Mouse (Mus musculus) heart, adult 8-10 months (tissue): ENCODE measurements around the gene Tpm4. TPM values are rescaled to one million over a fixed set of nuclear protein-coding genes. Genes with fewer than 3 reads are reported as not detected.
"Not testable (repeated sequence)": the region's sequence is repeated elsewhere in the genome, so short reads cannot be mapped to it uniquely, and the experiment has no call there.

Source experiments
- DNase-seq: peaks from one replicate; pipeline ENCODE4 v3.0.0; 2022; ENCODE audit warnings: low spot score
- total RNA-seq, 4 experiments: library from RNA; stranded (reverse); gene quantifications; 2 replicates each; pipeline ENCODE4 v1.2.4; 2022

Gene Tpm4
- total RNA-seq: 100 to 1,000 TPM in 1 of 4 experiments, 10 to 100 TPM in 3; 58.6 to 106 (median 81.9) TPM

DNA sequence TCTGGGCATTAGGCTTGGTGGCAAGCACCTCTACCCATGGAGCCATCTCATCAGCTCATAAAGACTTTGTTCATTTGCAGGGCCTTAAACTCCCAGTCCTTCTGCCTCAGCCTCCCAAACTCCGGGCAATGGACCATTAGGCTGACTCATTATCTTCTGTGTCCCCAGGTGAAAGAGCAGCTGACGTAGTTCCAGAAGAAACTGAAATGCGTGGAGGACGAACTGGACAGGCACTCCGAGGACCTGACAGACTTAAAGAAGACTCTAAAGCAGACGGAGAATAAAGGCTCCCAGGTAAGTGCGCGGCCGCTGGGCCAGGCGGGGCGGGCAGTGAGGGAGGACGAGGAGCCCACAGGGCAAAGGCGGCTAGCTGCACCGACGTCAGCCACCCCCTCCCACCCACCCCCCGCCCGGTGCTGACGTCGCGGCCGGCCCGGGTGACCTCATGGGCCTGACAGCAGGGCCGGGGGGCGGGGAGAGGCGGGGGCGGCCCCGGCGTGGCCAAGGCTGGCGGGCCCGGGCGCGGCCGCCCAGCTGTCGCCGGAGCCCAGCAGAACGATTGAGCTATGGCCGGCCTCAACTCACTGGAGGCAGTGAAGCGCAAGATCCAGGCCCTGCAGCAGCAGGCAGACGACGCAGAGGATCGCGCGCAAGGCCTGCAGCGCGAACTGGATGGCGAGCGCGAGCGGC is at the start of gene Tpm4:
TSS of gene Tpm4 (plus strand) at position 220 of the 690 bp plus-strand sequence.
- peak; percentile 61 for DNase-seq

DNA sequence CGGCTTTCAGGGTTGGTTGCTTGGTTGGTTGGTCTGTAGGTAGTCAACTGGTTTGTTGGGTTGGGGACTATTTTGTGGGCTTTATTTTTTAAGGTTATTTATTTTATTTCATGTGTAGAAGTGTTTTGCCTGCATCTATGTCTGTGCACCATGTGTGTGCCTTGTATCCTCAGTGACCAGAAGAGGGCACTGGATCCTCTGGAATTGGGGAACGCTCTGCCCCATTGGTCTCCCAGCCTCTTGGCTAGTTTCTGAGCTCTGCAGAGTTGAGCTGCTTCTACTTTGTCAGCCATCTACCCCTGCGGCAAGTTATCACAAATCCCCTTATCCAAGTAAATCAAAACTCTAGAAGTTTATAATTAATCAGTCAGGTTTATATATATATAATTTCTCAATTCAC is 47.2 kb upstream of the Tpm4 start:
- not testable (repeated sequence) for DNase-seq

DNA sequence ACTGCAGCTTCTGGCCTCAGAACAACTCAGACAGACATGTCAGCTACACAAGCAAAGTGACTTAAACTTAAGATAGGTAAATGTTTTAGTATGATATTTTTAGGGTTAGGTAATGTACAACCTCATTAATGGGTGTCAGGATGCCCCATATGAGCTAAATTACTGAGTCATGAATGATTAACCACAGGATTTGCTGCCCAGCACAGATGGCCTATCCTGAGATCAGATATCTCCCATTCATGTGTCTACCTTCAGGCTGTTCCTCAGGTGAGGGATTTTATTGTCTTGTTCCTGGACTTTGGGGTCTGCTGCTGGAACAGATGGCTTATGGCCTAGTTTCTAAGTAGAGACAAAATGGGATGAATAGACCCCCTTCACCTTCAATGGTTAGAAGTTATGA is 38.1 kb upstream of the Tpm4 start:
- not testable (repeated sequence) for DNase-seq

DNA sequence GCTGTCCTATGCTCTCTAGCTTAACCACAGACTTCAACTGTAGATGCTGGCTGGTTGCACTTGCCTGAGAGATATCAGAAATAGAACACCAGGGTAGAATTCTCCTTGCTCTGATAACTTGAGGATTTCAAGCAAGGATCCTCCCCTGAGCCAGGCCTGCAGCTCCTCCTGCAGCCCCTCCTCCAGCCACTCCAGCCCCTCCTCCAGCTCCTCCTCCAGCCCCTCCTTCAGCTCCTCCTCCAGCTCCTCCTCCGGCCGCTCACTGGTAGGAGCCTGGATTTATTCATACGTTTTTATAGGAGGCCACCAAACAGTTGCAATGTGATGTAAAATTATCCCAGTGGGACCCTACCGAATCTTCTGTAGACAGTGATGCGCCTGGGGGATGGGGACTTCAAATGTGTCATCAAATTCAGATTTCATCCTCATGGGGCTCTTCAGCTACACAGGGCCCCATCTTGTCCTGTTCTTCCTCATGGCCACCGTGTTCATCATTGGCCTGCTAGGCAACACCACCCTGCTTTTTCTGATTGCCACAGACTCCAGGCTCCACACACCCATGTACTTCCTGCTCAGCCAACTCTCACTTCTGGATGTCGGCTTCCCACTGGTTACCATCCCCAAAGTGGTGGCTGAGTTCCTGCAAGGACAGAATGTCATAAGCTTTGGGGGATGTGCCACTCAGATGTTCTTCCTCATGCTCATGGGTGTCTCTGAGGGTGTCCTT is 35.2 kb upstream of the Tpm4 start:
- DNase-seq: peak; percentile 21

- DNase-seq: no peak
Observed at GRCm38 (mm10) chr8:72105165-72105564, 29.6 kb upstream of the Tpm4 start.

- DNase-seq: no peak
Observed at GRCm38 (mm10) chr8:72106740-72107139, 28.0 kb upstream of the Tpm4 start, which contains the start of gene Olfr374. Gene Olfr374 (plus strand): TSS chr8:72107040.

DNA sequence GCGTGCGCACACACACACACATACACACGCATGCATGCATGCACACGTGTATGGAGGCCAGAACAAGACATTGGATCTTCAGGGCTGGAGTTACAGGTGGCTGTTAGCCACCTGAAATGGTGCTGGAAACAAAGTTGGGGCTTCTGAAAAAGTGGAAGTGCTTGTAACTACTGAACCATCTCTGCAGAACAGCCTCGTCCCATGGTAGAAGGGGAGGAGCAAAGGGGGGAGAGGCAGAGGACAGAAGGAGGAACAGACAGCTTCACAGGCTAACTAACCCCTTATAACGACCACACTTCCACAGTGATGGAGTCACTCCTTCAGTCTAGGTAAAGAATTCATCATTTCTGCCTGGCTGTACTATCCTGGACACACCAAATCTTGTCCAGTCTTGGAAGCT is 23.9 kb upstream of the Tpm4 start:
- DNase-seq: no peak

DNA sequence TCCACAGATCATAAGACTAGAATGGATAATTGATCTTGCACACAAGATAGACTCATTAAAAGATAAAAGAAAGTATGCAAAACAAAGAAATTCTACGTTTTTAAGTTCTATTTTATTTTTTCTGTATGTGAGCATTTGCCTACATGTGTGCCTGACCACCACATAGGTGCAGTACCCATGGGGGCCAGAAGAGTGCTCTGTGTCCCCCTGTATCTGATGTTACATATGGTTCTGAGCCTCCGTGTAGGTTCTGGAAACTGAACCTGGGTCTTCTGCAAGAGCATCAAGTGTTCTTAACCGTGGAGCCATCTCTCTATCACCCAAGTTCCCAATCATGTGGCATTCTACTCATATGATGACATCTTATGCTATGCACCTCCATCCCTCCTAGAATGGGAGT is 22.3 kb upstream of the Tpm4 start:
- DNase-seq: no peak

- DNase-seq: no peak
Observed at GRCm38 (mm10) chr8:72115202-72115601, 19.6 kb upstream of the Tpm4 start.

- DNase-seq: no peak
Observed at GRCm38 (mm10) chr8:72118616-72119015, 16.2 kb upstream of the Tpm4 start.

DNA sequence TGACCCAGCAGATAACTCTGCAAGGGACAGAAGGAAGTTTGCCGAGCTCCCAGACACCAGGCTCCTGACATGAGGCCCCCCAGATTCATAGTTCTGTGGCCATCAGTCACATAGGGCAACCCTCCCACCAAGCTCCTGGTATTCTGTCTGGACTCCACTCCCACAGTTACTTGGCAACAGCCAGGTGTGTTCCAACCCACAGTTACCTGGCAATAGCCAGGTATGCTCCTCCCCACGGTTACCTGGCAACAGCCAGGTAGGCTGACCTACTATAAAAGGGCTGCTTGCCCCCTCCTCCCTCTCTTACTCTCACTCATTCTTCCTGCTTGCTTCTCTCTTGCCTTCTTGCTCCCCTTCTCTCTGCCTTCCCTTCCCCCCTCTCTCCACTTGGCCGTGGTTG is 13.3 kb upstream of the Tpm4 start:
- not testable (repeated sequence) for DNase-seq

DNA sequence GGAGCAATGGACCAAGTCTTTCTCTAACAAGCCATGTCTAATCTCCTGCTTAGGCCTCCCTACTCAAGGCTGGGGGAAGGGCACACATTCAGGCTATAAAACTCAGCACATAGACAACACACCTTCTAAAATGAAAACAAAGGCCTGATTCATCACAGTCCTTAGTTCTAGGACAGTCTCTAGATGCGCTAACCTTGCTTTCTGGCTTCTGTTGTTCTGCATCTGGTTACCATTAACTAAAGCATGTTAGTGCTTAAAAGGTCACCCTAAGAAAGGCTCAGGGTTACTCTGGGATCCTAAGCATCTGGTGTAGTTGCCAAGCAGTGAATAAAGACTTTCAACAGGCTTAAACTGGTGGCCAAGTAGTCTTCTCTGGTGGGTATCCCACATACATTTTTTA is 12.8 kb upstream of the Tpm4 start:
- DNase-seq: no peak

GRCm38 (mm10) chr8:72127834-72128233 is 6.9 kb upstream of the Tpm4 start:
- no peak for DNase-seq

DNA sequence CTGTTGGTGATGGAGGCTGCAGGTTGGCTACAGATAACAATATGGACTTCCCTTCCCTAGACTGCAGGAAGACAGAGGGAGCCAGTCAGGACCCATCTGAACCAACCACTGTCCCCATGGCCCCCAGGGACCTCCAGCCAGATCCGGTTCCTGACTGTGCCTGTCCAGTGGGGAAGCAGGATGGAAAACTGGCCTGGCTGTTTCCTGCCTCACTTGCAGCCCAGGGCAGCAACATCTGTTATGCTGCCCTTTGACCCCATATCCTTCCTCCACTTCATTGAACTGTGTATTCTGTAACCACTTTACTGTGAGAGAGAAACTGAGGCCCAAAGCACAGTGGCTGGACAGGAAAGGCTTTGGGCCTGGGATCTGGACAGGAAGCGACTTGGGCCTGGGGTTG is 3.5 kb upstream of the Tpm4 start:
- no peak for DNase-seq

- DNase-seq: no peak
Observed at GRCm38 (mm10) chr8:72131901-72132300, 2.9 kb upstream of the Tpm4 start.

GRCm38 (mm10) chr8:72132417-72132816 is 2.4 kb upstream of the Tpm4 start:
- no peak for DNase-seq

- no peak for DNase-seq
Observed at GRCm38 (mm10) chr8:72132891-72133290, 1.9 kb upstream of the Tpm4 start.

GRCm38 (mm10) chr8:72133507-72133906 is 1.3 kb upstream of the Tpm4 start:
- DNase-seq: no peak

- peak; percentile 40 for DNase-seq
Observed at GRCm38 (mm10) chr8:72135446-72136301, 899 bp downstream of the Tpm4 start.

DNA sequence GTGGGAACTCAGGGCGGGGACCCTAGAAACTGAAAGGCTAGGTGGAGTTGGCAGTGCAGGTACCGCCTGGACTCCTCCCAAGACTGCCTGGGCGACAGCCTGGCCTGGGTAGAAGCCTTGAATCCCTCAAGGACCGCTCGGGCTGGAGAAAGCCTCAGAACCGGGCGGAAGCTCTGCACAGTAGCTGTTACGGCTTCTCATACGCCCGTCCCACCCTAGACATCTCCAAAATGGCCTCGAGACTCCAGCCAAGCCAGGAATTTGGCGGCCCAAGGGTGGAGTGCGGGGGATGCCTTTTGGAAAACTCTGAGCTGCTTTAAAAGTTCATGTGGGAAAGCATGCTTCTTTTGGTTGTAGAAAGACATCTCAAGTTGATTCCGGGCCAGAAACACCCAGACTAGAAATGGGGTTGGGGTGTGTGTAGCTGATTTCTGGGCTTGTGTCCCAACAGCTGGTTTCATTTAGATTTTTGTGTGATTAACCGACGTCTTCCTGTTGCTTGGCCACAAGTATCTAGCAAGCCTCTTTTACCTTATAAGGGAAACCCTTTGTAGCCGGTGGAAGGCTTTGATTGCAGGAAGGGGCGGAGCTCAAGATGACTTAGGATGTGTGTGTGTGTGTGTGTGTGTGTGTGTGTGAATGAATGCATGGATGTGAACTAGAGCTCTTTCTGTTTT is 1.7 kb downstream of the Tpm4 start:
- DNase-seq: peak; percentile 91

DNA sequence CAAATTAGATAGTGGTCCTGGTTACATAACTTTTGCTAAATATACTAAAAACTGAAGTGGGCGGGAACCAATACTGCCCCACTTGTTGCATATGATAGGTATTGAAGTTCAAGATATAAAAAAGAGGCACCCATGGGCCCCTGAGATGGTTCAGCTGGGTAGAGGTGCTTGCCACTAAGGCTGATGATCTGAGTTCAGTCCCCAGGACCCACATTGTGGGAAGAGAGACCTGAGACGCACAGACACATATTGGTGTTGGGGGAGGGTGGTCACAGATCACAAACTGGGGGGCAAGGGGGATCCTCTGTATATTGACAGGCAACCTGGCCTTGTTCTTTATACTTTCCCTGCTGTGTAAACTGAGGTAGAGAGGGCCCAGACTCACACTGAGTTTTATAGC is 2.7 kb downstream of the Tpm4 start:
- DNase-seq: no peak

DNA sequence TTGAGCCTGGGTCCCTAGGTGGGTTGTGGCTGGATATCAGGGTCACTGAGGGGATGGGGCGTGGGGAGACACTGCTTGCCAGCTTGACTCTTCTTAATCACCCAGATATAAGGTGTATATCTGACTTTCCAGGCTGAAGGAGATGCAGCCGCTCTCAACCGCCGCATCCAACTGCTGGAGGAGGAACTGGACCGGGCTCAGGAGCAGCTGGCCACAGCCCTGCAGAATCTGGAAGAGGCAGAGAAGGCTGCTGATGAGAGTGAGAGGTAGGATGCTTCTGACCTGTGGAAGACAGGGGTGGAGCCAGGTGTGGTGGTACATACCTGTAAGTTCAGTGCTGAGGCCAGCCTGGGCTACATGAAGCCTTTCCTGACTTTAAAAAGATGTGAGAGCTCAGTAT is 3.7 kb downstream of the Tpm4 start:
- no peak for DNase-seq
